ENCODE assay signal across 8 mouse cellular contexts in genomic region chr12:21373820-21374475, GRCm38 (mm10). TPM values are rescaled to one million over a fixed set of nuclear protein-coding genes. Genes with fewer than 3 reads are reported as not detected.
DNase-seq lines count a peak whose midpoint lies in the region; ATAC-seq and TF ChIP-seq lines count a peak whose summit lies in the region.

No protein-coding gene starts in this region.

- TF ChIP-seq POLR2A in myocyte (IDR thresholded peaks at IDR 0.05; ENCODE audit: insufficient read length, low read depth): no peak

- peak overlapping the region; percentile 86 for H3K4me3 ChIP-seq in kidney, embryonic 16.5 days (ENCODE audit: low read length)
- H3K4me3 ChIP-seq in intestine, embryonic 14.5 days (ENCODE audit: low read depth, low read length): peak overlapping the region; percentile 68
- peak overlapping the region; percentile 90 for H3K4me3 ChIP-seq in myocyte

- H3K4me2 ChIP-seq in kidney, embryonic 16.5 days (replicated peaks; ENCODE audit: low read depth, low read length): peak overlapping the region; percentile 78
- H3K4me2 ChIP-seq in intestine, embryonic 14.5 days (ENCODE audit: low read length): peak overlapping the region; percentile 91
- peak overlapping the region; percentile 87 for H3K4me2 ChIP-seq in myocyte (ENCODE audit: low read depth)

- H3K27me3 ChIP-seq in kidney, embryonic 16.5 days (ENCODE audit: insufficient read depth, low read length): no peaks in the 10 kb centered on the region
- H3K27me3 ChIP-seq in intestine, embryonic 14.5 days (replicated peaks; ENCODE audit: control insufficient read depth, insufficient read depth, low read length): no peaks in the 10 kb centered on the region
- H3K27me3 ChIP-seq in myocyte (ENCODE audit: control insufficient read depth, insufficient read depth, insufficient read length): no peaks in the 10 kb centered on the region

- peak overlapping the region; percentile 96 for H3K9ac ChIP-seq in kidney, embryonic 16.5 days (replicated peaks; ENCODE audit: low read length)
- peak overlapping the region; percentile 82 for H3K9ac ChIP-seq in intestine, embryonic 14.5 days (ENCODE audit: low read length)

- WGBS in kidney, embryonic 16.5 days: 2% methylated on average over 24 of the region's 24 CpGs
- 5% methylated on average over 24 of the region's 24 CpGs for WGBS in intestine, embryonic 14.5 days

- H3K4me1 ChIP-seq in kidney, embryonic 16.5 days (ENCODE audit: insufficient read depth, low read length): peaks cover 16% of the 10 kb centered on the region
- H3K4me1 ChIP-seq in intestine, embryonic 14.5 days (replicated peaks; ENCODE audit: control insufficient read depth, insufficient read depth, low read length): peaks cover 7% of the 10 kb centered on the region; the same call in 1 of the 2 replicates

- ATAC-seq in kidney, embryonic 16.5 days (ENCODE audit: low FRiP score, low TSS enrichment): peak; percentile 78
- ATAC-seq in common myeloid progenitor, adult 5-6 weeks (replicated peaks; ENCODE audit: low read depth, poor library complexity, severe bottlenecking): peak; percentile 21
- peak; percentile 63; the same call in 1 of the 2 replicates for ATAC-seq in intestine, embryonic 14.5 days (replicated peaks; ENCODE audit: low FRiP score, low TSS enrichment, low read depth)

- H3ac ChIP-seq in myocyte (ENCODE audit: control insufficient read depth, insufficient read length): peak overlapping the region; percentile 19

- H3K9me3 ChIP-seq in kidney, embryonic 16.5 days (ENCODE audit: low read length): no peaks in the 10 kb centered on the region
- no peaks in the 10 kb centered on the region for H3K9me3 ChIP-seq in intestine, embryonic 14.5 days (ENCODE audit: control insufficient read depth, low read length)

- no peak for DNase-seq in kidney, adult 9 months
- no peak for DNase-seq in intestine, embryonic 14.5 days (ENCODE audit: low spot score)
- DNase-seq in spleen, adult 18-20 months: no peak
- DNase-seq in layer of hippocampus, postnatal 36 days: no peak
- no peak for DNase-seq in right cerebral cortex, adult 2 months (ENCODE audit: low spot score in 2 of 2)

- peak overlapping the region; percentile 98 for H3K27ac ChIP-seq in kidney, embryonic 16.5 days (ENCODE audit: low read length)
- H3K27ac ChIP-seq in intestine, embryonic 14.5 days (ENCODE audit: low read depth): peak overlapping the region; percentile 91

- H3K79me2 ChIP-seq in myocyte (ENCODE audit: control insufficient read depth, insufficient read depth): peaks cover 29% of the 10 kb centered on the region

- no peaks in the 10 kb centered on the region for H3K36me3 ChIP-seq in kidney, embryonic 16.5 days (ENCODE audit: insufficient read depth, low read length)
- no peaks in the 10 kb centered on the region for H3K36me3 ChIP-seq in intestine, embryonic 14.5 days (ENCODE audit: control insufficient read depth, insufficient read depth, low read length)
- no peaks in the 10 kb centered on the region for H3K36me3 ChIP-seq in myocyte (ENCODE audit: control insufficient read depth, insufficient read depth)

TF ChIP-seq in myocyte, 11 proteins besides CTCF, POLR2A, EP300 and RAD21:
- no peak for TF ChIP-seq REST (IDR thresholded peaks at IDR 0.05; ENCODE audit: insufficient read depth, insufficient read length)
- TF ChIP-seq TCF3 (IDR thresholded peaks at IDR 0.05; ENCODE audit: insufficient read length, low read depth): no peak
- no peak for TF ChIP-seq POLR2AphosphoS2 (IDR thresholded peaks at IDR 0.05; ENCODE audit: insufficient read length, low read depth)
- TF ChIP-seq CEBPB (IDR thresholded peaks at IDR 0.05; ENCODE audit: insufficient read depth, poor library complexity, severe bottlenecking): no peak
- no peak for TF ChIP-seq MAX (IDR thresholded peaks at IDR 0.05; ENCODE audit: low read depth)

RNA-seq across cellular contexts. Expression of gene Adam17, which starts 0.5 kb away (rescaled TPM):
- polyA plus RNA-seq in kidney, embryonic 16.5 days (2015; fragmentation: Nextera tagmentation; extraction: Ambion mirVana): 51.1 and 52.1 TPM in 2 replicates
- total RNA-seq in common myeloid progenitor, adult 5-6 weeks (2017): 55.2 and 61.6 TPM in 2 replicates
- 33.3 and 35.1 TPM in 2 replicates for polyA plus RNA-seq in intestine, embryonic 14.5 days (2014; fragmentation: Nextera tagmentation; extraction: Ambion mirVana)
- polyA plus RNA-seq in myocyte (2012; fragmentation: generic; extraction: Trizol): 13.4 TPM
- 10 to 100 TPM; 16.4 to 20.5 TPM for total RNA-seq in layer of hippocampus, postnatal 36 days (2021)

RNA-seq across cellular contexts. Expression of gene Ywhaq, which starts 43.5 kb away (rescaled TPM):
- 713 and 733 TPM in 2 replicates for polyA plus RNA-seq in kidney, embryonic 16.5 days (2015; fragmentation: Nextera tagmentation; extraction: Ambion mirVana)
- total RNA-seq in common myeloid progenitor, adult 5-6 weeks (2017): 232 and 249 TPM in 2 replicates
- polyA plus RNA-seq in intestine, embryonic 14.5 days (2014; fragmentation: Nextera tagmentation; extraction: Ambion mirVana): 715 and 798 TPM in 2 replicates
- polyA plus RNA-seq in myocyte (2012; fragmentation: generic; extraction: Trizol): 156 TPM
- total RNA-seq in layer of hippocampus, postnatal 36 days (2021): 100 to 1,000 TPM; 457 to 503 TPM

RNA-seq across cellular contexts. Expression of gene Iah1, which starts 57.8 kb away (rescaled TPM):
- 92.3 and 92.6 TPM in 2 replicates for polyA plus RNA-seq in kidney, embryonic 16.5 days (2015; fragmentation: Nextera tagmentation; extraction: Ambion mirVana)
- total RNA-seq in common myeloid progenitor, adult 5-6 weeks (2017): 24.1 and 30.9 TPM in 2 replicates
- polyA plus RNA-seq in intestine, embryonic 14.5 days (2014; fragmentation: Nextera tagmentation; extraction: Ambion mirVana): 48.4 and 51.7 TPM in 2 replicates
- 79.5 TPM for polyA plus RNA-seq in myocyte (2012; fragmentation: generic; extraction: Trizol)
- 10 to 100 TPM; 14.5 to 15.3 TPM for total RNA-seq in layer of hippocampus, postnatal 36 days (2021)

Comparison
In these comparisons a context has a peak if more than half of its experiments do, and no peak if none do; other contexts are left out.
1. ATAC-seq: peak in every context shown above with its lines; median percentile 78 in kidney, embryonic 16.5 days; 63 in intestine, embryonic 14.5 days; 21 in common myeloid progenitor, adult 5-6 weeks.